Mouse (Mus musculus) olfactory bulb, adult 2 months (tissue): ENCODE data around the gene Rbm38.

Experiments used
- CTCF ChIP-seq: fragments of 200-500 bp; IDR thresholded peaks from 2 replicates; pipeline ENCODE4 v1.5.1; 2012; ENCODE audit warnings: low read depth, mild to moderate bottlenecking, low read length, moderate library complexity; ENCODE audit not compliant: insufficient read depth
- POLR2A ChIP-seq: fragments of 200-500 bp; IDR thresholded peaks from 2 replicates; pipeline ENCODE4 v1.6.1; 2012; ENCODE audit warnings: mild to moderate bottlenecking, low read depth, low read length, moderate library complexity; ENCODE audit not compliant: insufficient read depth

GRCm38 (mm10) chr2:173024938-173025337 is 4.6 kb downstream of the Rbm38 start:
- TF ChIP-seq POLR2A (no peak), CTCF (no peak)
